Mouse (Mus musculus): ENCODE data around the gene Tent5b.

Tent5b gene

DNA sequence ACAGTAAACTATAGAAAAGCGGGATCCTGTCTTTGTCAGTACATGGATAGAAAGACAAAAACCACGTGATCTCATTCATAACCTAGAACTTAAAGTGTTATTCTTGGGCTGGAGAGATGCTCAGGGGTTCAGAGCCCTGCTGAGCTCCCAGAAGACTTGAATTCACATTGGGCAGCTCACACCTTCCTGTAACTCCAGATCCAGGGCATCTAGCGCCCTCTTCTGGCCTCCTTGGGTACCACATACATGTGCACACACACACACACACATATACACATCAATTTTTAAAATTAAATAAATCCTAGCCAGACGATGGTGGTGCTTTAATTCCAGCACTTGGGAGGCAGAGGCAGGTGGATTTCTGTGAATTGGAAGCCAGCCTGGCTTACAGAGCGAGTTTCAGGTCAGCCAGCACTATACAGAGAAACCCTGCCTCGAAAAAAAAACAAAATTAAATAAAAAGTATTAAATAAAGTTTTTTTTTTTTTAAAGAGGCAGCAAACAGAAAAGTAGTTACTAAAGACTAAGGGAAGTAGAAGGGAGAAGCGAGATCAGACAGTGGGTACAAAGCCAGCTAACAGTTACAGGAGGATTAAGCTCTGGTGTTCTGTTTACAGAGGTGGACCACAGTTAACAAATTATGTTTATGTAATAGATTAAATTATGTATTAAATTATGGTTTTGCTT lies 8.7 kb upstream of the Tent5b start:
- no peak for DNase-seq

DNA sequence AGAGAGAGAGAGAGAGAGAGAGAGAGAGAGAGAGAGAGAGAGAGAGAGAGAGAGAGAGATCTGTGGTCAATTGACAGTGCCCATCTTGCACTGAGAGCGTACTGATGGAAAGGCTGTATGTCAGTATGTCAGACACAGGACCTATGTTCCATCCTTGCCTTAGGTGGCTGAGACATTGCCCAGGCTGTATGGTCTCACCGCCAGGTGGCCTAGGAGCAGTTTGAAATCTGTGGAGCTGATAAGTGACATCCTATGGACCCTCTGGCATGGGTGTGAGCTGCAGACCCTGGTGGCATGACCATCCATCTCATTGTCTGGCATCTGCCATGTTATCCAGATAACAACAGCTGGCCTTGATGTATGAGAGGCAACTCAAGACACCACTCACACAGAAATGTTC lies 6.1 kb upstream of the Tent5b start:
- DNase-seq, result no peak

DNA sequence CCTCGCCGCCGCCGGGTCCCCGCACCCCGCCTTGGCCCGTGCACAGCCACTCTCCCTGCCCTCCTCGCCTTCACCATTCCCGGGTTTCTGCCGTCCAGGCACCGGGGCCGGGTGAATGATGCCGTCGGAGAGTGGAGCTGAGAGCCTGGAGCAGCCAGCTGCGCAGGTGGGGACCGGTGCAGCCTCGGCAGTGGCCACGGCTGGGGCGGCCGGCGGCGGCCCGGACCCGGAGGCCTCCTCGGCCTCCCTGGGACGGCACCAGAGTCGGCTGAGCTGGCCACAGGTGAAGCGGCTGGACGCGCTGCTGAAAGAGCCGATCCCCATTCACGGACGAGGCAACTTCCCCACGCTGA lies 229 bp downstream of the Tent5b start:
- DNase-seq, result no peak

DNA sequence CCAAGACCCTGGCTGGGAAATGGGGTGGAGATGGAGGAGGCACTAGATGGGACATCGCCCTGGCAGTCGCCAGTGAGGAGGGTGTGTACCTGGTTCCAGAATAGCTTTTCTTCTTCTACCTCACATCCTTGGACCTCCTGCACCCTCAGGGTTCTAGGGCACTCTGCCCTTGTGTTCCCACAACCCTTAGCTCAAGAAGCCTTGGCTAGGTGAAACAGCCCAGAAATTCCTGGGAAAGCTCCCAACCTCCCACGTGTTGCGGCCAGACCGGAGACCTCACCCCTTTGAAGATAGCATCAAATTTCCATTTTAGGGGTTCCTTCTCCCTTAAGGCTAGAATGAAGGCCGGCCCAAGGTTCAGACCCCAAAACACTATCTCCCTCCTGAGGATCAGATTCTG lies 822 bp downstream of the Tent5b start:
- no peak for DNase-seq

DNA sequence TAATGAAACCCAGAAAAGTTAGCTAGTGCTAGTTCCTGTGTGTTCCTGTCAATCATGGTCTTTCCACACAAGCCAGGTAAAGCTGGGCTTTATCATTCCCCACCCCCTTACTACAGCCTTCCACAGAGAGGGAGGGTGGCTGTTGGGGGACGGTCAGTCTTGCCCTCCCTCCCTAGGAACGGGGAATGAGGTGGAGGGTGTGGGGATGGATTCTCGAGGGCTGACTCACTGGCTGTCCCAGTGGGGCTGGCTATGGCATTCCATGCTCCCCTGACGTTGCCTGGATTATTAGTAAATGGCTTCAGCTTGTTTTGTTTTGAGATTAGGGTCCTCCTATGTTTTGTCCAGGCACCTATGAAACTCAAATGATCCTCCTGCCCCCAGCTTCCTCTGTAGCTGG lies 1.6 kb downstream of the Tent5b start:
- DNase-seq, result no peak

DNA sequence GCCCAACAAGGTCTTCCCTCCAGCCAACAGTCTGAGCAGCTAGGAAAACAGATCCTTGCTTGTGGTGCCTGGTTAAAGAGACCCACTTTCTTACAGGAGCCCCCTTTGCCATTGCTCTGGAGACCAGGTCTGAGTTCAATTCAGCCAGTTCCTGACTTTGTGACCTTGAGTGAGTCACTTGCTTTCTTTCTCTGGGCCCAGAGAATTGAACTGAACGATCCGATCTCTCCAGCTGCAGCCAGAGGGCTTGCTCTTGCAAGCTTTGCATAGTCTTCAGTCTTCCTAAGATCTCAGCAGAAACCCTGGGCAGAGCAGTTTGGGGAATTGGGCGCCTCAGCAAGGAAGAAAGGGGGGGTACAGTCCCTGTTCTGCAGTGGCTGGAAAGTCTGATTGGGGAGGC lies 2.5 kb downstream of the Tent5b start:
- no peak for DNase-seq

DNA sequence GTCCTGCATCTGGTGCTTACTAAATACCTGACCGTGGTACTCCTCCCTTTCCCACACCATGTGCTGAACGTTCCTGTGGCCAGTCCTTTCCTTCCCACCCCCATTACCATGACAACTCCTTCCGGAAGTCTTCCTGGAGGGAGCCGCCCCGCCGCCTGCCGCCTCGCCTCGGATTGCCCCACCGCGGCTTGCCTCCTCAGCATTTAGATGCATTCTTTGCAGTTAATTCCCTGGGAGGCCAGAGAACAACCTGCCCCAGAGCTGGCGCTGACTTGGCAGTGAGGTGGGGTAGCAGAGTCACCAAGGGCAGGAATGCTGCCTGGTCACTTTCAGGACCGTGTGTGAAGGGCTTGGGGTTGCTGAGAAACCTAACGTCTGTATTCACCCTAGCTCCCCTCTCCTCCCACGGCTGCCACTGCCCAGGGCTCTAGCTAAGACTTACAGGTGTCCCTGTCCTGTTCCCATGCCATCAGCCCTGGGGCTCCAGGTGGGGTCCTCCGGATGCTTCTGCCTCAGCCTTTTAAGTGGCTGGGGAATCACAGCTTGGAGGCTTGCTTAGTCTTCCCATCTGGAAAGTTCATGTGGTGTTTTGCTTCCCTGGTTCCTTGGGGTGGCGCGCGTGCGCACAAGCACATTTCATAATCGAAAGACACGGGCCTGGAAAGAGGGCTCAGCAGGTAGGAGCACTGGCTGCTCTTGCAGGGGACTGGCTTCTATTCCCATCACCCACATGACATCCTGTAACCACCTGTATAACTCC lies 4.5 kb downstream of the Tent5b start:
- DNase-seq, result no peak

DNA sequence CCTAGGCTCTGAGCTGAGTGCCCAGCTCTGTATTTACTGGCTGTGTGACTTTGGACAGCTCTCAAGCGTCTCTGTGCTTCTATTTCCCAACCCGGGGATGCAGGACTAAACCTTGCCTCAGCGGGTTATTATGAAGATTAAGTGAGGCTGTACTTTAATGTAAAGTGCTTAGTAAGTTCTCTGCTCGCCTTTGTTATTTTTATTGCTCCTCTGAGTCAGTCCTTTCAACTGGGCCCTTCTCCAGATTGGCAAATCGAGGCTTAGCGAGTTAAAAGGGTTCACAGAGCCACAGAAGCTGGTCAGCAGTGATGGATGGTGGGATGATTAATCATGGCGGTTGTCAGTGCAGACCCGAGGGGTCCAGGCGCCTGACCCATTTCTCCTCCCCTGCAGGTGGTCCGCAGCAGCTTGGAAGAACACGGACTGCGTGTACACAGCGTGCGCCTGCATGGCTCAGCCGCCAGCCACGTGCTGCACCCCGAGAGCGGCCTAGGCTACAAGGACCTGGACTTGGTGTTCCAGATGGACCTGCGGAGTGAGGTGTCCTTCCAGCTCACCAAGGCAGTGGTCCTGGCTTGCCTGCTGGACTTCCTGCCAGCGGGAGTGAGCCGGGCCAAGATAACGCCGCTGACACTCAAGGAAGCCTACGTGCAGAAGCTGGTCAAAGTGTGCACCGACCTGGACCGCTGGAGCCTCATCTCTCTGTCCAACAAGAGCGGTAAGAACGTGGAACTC lies 5.9 kb downstream of the Tent5b start:
- DNase-seq, result no peak

DNA sequence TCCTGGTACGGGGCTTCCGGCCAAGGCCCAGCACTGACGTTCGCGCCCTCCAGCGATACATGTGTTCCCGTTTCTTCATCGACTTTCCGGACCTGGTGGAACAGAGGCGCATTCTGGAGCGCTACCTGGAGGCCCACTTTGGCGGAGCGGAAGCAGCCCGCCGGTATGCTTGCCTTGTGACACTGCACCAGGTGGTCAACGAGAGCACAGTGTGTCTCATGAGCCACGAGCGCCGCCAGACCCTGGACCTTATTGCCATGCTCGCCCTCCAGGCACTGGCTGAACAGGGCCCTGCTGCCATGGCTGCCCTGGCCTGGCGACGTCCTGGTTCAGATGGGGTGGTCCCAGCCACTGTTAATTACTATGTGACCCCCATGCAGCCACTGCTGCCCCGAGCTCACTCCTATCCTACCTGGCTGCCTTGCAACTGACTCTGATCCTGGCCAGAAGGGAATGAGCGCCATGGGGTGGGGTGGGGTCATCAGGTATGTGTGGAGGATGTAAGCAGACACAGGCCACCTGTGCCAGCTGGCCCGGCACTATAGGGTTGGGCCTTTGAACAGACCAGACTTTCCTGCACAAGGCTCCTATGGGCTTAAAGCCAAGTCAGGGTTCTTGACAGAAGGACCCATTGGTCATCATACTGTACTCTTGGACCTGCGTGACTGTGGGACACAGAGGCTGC lies 6.9 kb downstream of the Tent5b start:
- no peak for DNase-seq

DNA sequence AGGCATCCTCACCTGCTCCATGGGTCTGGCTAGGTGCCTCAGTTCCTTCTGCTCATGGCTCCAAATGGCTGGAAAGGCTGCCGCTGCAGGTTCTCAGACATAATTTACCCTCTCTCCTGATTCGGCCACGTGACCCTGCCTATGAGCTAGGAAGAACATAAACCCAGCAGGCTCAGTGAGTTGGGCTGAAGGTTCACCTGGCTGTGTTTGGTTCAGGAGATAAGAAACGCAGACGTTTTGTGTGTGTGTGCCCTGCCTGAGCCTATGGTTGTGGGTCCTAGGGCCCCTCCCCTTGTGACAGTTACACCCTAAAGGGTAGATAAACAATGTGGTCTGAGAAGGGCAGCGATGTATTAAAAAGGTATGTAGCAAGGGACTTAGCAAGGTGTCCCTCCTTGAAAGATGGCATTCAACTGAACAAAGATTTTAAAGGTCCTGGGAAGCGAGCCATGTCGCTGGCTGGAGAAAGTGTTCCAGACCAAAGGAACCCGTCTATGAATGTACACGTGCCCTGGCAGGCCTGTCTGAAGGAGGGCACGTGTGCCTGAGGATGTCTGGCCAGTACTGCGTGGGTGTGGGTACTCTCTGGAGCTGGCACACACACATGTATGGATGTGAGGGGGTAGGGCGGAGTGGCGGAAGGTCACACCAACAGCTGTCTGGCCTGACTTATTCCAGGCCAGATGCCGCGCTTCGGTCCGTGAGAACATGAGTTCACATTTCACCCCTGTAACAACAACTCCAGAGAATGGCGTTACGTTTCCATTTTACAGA lies 8.9 kb downstream of the Tent5b start:
- no peak for DNase-seq

DNA sequence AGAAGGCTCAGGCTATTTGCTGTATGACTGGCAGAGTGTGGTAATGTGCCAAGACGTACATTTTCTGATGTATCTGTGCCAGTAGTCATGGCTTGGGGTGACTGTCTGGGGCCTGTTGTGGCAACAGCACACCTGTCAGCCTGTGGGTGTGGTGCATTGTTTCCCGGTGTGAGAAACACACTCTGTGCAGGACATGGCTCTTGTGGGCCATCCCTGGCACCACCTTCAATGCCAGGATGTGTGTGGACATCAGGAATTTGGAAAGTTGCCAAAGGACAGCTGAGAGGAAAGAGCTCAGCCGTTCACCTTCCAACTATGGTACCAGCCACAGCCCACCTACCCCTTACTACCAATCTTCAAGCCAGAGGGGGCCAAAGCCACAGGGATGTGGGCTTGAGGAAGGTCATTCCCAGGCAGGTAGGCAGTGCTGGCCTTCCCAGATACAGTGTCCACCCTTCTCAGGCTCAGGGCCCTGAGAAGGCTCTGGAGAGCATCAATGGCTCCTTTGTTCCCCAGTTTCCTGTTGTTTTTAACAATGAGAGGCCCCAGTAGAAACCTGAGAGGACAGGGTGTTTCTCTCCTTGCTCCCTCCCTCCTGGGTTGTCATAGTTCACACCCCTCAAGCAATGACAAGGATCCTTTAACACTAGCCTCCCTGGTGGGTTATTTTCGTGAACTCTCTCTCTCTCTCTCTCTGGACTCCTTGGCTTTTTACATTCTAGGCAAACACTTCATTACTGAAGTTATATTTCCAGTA lies 9.7 kb downstream of the Tent5b start:
- DNase-seq, result no peak

DNA sequence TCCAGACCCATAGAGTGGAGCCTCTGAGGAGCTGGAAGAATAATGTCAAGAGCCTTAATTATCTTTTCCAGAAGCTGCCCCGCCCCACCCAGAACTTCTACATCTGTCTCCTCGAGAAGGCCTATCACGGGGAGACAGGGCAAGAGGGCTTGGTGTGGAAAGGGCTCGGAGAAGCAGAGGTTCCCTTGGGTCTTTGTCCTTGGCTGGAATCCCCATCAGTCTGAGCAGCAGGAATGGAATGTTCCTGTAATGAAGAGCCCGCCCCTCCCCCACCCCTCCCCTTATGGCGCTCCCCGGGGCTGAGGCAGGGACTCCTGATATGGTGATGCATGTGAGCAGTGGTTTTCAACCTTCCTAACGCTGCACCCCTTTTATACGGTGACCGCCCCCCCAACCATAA lies 11.9 kb downstream of the Tent5b start:
- DNase-seq, result no peak

DNA sequence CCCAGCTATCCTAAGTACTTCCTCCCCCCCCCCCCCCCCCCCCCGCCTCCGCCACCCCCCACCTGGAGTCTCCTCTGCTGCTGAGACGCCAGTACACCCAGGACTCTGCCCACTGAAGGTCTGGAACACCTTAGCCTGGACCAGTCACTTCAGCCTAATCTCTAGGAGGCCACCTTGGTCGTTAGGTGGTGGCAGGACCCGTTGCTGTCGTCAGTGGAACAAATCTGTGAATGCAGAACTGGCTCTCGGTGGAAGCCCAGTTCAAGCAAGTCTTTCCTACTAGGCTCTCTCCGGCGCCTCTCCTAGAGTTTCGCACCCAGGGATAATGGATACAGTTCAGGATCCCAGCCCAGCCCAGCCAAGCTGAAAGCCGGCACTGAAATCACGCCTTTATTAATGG lies 14.0 kb downstream of the Tent5b start:
- DNase-seq, result no peak

DNA sequence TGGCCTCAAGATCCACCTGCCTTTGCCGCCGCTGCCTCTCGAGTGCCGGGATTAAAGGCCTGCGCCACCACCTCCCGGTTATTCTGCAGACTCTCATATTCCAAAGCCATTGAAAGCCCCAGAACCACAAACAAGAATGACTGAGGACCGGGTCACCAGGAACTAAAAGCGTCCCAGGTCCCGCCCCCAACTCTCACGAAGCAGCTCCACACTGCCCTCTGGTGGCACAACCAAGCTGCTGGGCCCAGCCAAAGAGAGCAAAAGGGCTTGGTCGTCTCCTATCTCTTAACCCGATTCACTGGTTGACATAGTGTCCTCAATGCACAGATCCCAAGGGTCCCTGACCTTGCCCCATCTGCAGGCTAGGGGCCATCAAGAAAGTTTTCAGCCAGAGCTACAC lies 14.5 kb downstream of the Tent5b start:
- peak; percentile 84 for DNase-seq

DNA sequence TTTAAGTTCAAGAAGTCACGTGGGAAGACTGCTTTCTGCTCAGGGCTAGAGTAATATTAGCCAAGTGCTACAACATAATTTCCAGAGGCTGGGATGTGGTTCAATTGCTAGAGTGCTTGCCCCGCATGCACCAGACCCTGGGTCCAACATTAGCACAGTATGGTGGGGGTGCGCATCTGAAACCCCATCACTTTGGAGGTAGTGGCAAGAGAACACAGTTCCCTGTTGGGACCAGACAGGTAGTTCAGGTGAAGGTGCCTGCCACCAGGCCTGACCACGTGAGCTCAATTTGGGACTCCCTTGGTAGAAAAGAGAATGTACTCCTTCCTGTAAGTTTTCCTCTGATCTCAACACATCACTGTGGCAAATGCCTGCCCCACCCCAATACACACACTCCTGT lies 14.9 kb downstream of the Tent5b start:
- no peak for DNase-seq

DNA sequence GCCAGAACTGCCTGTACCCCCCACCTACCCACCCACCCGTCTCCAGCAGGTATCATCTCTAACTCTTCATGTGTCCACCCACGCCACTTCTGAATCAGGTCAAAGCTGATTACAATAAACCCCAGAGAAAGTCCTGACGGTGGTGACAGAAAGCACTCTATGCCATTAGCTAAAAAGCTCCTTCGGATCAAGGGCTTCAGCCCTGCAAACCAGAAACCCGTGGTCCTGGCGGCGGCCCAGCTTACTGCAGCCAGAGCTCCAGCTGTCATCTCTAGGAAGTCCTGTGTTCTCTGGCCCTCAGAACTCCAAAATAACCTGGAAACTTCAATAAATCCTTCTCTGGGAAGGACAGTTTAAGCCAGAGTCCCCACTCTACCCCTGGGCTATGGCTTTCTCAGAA lies 15.8 kb downstream of the Tent5b start:
- peak; percentile 64 for DNase-seq

DNA sequence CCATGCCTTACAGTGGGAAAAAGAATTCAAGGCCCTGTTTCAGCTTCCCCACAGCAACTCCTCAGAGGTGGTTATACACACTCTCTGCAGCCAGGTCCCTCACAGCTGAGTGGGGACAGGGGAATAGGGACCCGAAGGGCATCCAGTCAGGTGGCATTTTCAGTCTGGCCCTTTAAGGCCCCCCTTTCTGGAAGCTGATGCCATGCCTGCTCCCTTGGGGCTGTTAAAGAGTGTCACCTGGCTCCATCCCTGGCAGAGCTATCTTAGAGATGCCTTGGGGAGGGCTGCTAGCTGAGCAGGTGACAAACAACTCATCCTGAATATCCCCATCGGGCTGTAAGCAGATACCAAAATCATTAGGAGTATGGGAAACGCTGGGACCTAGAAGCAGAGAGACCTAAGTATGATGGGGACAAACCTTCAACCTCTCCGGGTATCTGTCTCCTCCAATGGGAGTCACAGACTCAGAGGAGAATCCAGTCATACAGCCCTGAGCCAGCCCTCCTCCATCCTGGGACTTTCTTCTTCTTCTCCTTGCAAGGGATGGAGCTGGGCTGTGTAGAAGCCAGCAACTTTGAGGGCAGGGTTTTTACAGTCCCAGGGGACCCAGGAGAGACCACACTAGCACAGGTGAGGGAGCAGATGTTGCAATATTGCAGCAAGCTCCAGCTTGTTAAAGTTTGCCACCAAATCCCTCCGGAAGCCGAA lies 17.0 kb downstream of the Tent5b start:
- no peak for DNase-seq

DNA sequence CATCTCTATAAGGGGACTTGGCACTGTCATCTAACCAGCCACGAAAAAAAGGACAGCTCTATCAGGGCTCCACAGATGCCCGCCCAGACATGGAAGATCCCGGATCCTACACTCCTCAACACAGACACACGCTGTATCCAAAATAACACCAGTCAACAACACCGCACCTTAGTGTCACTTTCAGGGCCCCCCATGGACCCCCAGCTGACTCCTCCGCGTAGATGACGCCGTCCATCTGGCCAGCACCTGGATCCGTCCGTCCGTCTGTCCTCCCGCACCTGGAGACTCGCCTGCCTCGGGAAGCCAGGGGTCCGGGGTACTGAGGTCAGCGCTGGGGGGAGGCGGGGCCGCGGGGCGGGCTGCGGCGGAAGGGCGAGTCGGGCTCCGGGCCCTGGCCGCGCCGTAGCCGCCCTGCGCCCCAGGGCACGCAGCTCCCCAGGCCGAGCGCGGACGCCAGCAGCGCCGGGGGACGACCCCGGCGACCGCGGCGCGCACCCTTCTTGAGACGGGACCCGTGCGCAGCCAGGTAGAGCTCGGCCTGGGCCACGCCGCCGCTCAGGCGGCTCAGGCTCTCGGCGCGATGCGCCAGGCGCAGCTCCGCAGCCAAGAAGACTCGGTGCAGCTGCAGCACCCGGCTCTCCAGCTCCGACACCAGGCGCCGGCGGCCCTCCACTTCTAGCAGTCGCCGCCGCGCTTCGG lies 17.7 kb downstream of the Tent5b start:
- DNase-seq, result no peak

DNA sequence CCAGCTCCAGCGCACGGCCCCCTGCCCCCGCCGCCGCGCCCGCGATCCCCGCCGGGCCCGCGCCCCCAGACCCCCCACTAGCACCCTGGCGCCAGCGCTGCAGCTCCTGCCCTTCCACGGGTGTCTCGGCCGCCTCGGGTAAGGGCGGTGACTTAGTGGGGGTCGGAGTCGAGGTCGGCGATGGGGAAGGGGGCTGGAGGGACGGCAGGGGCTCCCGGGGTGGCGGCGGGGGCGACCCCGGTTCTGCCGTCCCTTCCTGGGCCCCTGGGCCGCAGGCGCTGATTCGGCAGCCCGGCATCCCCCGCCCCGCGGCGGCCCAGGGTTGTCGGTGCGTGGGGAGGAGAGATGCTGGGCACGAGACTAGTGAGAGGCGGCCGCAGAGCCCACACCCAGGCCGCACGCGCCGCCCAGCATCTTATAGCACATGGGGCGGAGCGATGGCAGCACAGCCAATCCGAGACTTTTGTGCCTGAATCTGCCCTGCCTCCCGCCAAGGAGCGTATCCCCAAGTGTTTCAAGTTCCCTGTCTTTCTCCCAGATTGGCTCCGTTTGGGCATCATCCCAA lies 18.3 kb downstream of the Tent5b start, which contains the start of gene Trnp1:
Gene Trnp1, minus strand, starts transcription at position 391 of the 565 bp plus-strand sequence.
- DNase-seq, result peak; percentile 89

DNA sequence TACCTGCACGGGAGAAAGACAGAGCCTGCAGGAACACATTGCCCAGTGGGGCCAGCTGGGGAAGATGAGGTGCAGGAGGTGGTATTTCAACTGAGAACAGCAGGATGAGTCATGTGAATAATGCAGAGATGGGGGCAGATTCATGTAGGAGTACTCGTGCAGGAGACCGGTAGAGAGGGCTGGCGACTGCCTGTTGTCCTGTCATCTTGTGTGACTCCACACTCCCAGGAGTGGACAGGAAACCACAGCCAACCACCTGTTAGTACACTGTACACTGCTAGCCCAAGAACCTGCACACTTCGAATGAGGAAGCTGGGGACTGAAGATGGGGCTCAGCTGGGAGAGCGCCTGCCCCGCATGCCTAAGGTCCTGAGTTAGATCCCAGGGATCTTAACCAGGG lies 21.6 kb downstream of the Tent5b start:
- DNase-seq, result no peak
